Mouse (Mus musculus): ENCODE results near the gene Ubl4b. TPM values are rescaled to one million over a fixed set of nuclear protein-coding genes. Genes with fewer than 3 reads are reported as not detected.

Ubl4b gene
- polyA plus RNA-seq, 1 experiment, result not detected

DNA sequence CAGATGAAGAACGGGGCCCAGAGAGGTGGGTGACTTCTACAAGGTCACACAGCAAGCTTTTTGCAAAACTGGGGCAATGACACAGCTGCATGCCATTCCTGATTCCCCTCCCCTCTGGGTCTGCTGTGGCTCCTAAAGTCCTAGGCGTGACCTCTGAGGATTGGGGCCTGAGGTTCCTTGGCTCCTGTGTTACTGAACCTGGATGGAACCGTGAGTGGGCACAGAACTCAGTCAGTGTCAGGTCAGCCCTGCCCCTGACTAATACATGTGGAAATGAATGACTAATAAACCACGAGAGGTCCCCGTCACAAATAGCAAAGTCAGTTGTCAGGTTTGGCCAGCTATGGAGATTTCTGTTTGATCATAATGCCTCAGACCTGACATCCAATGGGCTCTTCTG lies 25.7 kb downstream of the Ubl4b start:
- TF ChIP-seq CTCF (IDR thresholded peaks at IDR 0.05; ENCODE audit: low read depth, low read length) (no peak), POLR2A (IDR thresholded peaks at IDR 0.05; ENCODE audit: borderline replicate concordance, low read depth, low read length) (no peak)

DNA sequence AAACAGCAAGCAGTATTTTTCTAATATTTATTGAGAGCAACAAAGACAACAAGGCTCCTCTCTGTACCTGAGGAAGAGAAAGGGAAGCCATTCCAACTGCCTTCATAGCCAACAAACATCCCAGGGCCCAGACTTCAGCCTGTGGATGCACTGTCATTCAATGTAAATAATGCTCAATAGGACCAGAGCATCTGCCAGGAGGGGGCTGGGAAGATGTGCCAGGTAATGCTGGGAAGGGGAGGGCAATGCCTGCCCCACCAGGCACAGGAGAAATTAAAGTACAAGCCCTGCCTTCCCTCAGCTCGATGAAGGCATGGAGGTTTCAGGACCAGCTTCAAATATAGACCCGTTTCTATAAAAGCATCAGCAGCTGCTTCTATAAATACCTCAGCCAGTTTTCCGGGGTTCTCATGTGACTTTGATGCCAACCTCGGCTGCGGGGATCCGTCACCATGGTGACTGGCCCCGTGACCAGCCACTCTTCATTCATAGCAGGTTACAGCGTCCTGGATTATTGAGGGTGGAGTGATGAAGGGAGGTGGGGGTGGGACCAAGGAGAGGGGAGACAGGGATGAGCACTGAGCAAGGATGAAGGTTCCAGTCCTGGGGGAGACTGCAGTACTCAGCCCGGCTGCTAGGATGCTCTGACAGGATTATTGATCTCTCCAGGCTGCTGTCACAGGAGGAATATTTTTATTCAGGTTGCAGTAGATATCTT lies 26.3 kb downstream of the Ubl4b start:
- Histone ChIP-seq H3K27ac (ENCODE audit: insufficient read depth, low read depth, low read length) (peak overlapping the region; percentile 69), H3K4me3 (ENCODE audit: insufficient read depth, low read length) (no peak overlapping the region), H3K4me1 (ENCODE audit: control insufficient read depth, insufficient read depth, low read length) (peaks cover 31% of the 10 kb centered on the region)
- TF ChIP-seq CTCF (IDR thresholded peaks at IDR 0.05; ENCODE audit: low read depth, low read length) (no peak), POLR2A (IDR thresholded peaks at IDR 0.05; ENCODE audit: borderline replicate concordance, low read depth, low read length) (no peak)

More for the DNA sequence above, 25.7 kb downstream of the Ubl4b start:
- Histone ChIP-seq H3K4me3 (ENCODE audit: insufficient read depth, low read length) (no peak overlapping the region), H3K4me1 (ENCODE audit: control insufficient read depth, insufficient read depth, low read length) (peaks cover 31% of the 10 kb centered on the region), H3K27ac (ENCODE audit: insufficient read depth, low read depth, low read length) (peak overlapping the region; percentile 69)

DNA sequence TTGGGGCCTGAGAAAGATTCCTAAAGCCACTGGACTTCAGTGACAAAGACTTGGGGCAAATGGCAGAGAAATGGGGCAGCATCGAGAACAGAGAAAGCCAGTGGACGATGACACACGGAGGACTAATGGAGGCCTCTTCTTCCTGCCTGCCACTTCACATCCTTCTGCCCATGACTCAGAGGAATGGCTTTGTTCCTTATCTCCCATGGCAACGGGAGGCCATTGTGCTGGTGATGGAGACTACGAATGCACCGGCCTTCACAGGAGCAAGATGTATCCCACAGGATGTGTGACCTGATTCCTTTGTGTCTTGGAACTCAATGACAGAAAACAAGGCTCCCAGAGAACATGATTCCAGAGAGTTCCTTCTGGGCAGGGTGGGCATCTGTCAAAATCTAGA lies 30.3 kb downstream of the Ubl4b start:
- H3K27ac ChIP-seq (ENCODE audit: insufficient read depth, low read depth, low read length), result no peak overlapping the region
- no peak overlapping the region for H3K4me3 ChIP-seq (ENCODE audit: insufficient read depth, low read length)
- TF ChIP-seq CTCF (IDR thresholded peaks at IDR 0.05; ENCODE audit: low read depth, low read length) (no peak), POLR2A (IDR thresholded peaks at IDR 0.05; ENCODE audit: borderline replicate concordance, low read depth, low read length) (no peak)
- peaks cover 21% of the 10 kb centered on the region for H3K4me1 ChIP-seq (ENCODE audit: control insufficient read depth, insufficient read depth, low read length)

DNA sequence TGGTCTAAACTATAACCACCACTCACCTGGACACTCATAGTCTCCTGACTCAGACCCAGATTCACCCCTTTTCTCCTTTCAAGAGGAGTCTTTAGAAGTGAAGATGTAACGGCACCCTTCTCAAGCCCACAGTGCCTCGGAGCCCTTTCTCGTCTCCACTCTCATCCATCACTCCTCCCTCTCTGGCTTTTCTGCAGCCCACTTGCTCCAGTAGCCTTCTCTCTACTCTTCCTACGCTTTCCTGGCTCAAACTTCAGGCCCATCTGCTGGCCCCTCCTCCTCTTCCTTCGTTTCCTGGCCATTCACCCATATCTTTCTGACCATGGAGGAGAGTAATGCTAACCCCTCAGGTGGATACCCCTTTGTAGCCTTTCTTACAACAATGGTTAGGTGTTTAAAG lies 33.9 kb downstream of the Ubl4b start:
- Histone ChIP-seq H3K4me3 (ENCODE audit: insufficient read depth, low read length) (no peak overlapping the region), H3K4me1 (ENCODE audit: control insufficient read depth, insufficient read depth, low read length) (peaks cover 6% of the 10 kb centered on the region), H3K27ac (ENCODE audit: insufficient read depth, low read depth, low read length) (no peak overlapping the region)
- TF ChIP-seq POLR2A (IDR thresholded peaks at IDR 0.05; ENCODE audit: borderline replicate concordance, low read depth, low read length) (no peak), CTCF (IDR thresholded peaks at IDR 0.05; ENCODE audit: low read depth, low read length) (no peak)

DNA sequence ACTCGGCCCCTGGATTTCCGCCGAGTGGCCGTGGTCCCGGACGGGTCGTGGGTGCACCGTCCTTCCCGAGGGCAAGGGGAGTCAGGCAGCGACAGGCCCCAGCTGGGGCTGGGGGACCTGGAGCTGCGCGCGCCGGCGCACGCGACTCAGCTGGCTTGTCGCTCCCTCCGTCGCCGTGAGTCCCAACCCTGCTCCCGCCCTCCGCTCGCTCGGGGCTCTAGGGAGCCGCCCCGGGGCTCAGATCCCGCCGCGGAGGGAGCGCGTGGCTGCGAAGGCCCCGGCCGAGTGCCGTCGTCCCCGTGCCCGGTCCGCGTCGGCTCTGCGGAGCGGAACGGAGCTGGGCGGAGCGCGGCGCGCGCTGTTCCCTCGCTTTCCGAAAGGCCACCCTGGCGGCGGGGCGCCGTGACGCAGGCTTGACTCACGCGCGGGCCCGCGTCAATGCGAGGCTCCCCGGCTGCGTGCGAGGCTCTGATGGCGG lies 37.2 kb downstream of the Ubl4b start, which contains the start of gene Slc6a17:
Slc6a17 (minus strand) TSS at position 388 of the 478 bp plus-strand sequence.
- no peak for TF ChIP-seq POLR2A (IDR thresholded peaks at IDR 0.05; ENCODE audit: borderline replicate concordance, low read depth, low read length)
- no peak for TF ChIP-seq CTCF (IDR thresholded peaks at IDR 0.05; ENCODE audit: low read depth, low read length)
- no peak within 1 kb of the TSS for H3K27ac ChIP-seq (ENCODE audit: insufficient read depth, low read depth, low read length)
- peak within 1 kb of the TSS; percentile 64 for H3K4me3 ChIP-seq (ENCODE audit: insufficient read depth, low read length)
- H3K4me1 ChIP-seq (ENCODE audit: control insufficient read depth, insufficient read depth, low read length), result peaks cover 4% of the 10 kb centered on the region

DNA sequence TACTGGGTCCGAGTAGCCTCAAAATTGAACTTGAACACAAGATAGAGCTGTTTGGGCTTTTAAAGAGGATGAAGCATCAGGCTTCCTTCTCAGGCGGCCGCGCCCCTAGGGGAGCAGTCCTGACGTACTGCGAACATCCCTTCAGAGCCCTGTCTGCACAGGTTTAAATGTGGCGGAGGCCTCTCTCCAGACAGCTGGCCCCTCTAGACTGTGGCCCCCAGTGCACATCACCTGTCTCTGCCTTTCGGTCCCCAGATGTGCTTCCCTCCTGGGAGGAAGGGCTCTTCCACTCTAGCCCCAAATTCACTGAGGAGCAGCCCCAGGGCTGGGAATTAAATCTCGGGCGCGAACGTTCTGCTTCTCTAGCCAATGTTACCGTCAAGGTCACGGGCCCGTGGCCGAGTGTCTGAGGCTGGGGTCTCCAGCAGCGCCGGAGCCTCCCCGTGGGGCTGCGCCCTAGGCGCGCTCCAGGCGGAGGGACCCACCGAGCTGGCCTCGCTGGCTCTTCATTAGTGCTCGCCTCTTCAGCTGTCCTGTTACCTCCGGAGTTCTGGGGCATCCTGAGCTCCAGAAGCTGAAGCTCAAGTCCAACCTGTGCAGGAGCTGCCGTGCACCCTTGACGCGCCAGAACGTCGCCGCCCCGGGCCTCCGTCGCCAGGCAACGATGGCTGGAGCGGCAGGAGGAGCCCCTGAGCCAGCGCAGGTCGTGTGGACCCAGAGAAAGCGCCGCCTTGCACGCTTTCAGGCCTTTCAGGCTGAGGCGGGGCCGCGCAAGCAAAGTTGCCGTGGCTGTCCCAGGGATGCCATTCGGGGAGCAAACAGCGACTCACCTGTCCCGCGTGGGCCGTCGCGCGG lies 37.9 kb downstream of the Ubl4b start:
- TF ChIP-seq CTCF (IDR thresholded peaks at IDR 0.05; ENCODE audit: low read depth, low read length) (no peak), POLR2A (IDR thresholded peaks at IDR 0.05; ENCODE audit: borderline replicate concordance, low read depth, low read length) (no peak)
- H3K4me1 ChIP-seq (ENCODE audit: control insufficient read depth, insufficient read depth, low read length), result peaks cover 4% of the 10 kb centered on the region
- H3K4me3 ChIP-seq (ENCODE audit: insufficient read depth, low read length), result peak overlapping the region; percentile 64
- no peak overlapping the region for H3K27ac ChIP-seq (ENCODE audit: insufficient read depth, low read depth, low read length)

DNA sequence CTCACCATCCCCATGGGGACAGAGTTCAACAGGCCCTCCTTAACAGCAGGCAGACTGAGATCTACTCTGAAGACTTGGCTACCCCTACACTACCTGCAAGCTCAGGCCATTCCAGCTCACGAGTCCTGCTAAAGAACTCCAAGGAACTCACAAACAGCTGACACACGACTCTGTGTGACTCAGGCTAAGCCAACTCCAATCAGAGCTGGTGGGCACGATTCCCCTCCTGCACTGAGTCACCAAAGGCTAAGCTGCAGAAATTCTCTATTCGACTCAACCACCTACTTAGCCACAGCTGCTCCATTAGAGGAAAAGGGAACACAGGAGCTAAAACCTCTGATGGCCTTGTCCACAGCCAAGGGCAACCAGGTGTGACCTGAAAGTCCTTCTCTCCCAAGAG lies 38.9 kb downstream of the Ubl4b start:
- H3K4me1 ChIP-seq (ENCODE audit: control insufficient read depth, insufficient read depth, low read length), result peaks cover 4% of the 10 kb centered on the region
- TF ChIP-seq CTCF (IDR thresholded peaks at IDR 0.05; ENCODE audit: low read depth, low read length) (no peak), POLR2A (IDR thresholded peaks at IDR 0.05; ENCODE audit: borderline replicate concordance, low read depth, low read length) (no peak)
- no peak overlapping the region for H3K4me3 ChIP-seq (ENCODE audit: insufficient read depth, low read length)
- H3K27ac ChIP-seq (ENCODE audit: insufficient read depth, low read depth, low read length), result no peak overlapping the region

DNA sequence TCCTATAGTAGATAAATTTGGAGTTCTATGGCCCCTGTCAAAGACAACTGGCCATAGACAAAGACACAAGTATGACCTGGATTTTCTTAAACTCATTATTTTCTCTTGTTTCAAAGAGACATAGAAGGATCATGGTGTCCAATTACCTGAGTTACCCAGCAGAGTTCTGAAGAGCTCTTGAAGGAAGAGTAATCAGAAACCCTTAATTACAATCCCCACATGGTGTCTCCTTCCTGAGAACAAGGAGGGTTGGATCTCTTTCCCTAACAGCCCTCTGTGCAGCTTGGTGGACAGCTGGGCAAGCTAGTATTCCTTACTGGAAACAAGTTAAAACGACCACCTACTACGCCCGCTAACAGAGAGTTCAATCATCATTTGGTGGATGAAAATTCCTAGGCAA lies 43.5 kb downstream of the Ubl4b start:
- TF ChIP-seq CTCF (IDR thresholded peaks at IDR 0.05; ENCODE audit: low read depth, low read length), result no peak
- TF ChIP-seq POLR2A (IDR thresholded peaks at IDR 0.05; ENCODE audit: borderline replicate concordance, low read depth, low read length), result no peak
- Histone ChIP-seq H3K4me1 (ENCODE audit: control insufficient read depth, insufficient read depth, low read length) (peaks cover 7% of the 10 kb centered on the region; the same call in 1 of the 2 replicates), H3K4me3 (ENCODE audit: insufficient read depth, low read length) (no peak overlapping the region), H3K27ac (ENCODE audit: insufficient read depth, low read depth, low read length) (no peak overlapping the region)

DNA sequence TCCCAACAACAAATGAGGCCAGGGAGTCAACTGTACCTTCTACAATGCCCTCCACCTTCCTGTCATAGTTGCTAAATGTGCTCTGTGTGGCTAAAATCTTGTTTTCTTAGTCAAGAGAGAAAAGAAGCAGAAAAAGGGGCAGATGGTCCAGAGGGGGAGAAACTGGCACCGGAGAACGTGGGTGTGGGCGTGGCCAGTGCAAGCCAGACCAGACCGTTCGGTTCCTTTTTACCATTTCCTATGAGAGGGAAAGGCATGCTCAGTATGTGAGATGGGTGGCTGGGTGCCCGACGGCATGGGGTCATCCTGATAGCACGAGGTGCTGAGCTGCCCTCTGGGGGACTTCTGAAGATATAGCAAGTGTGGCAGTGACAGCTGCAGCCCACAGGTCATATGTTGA lies 46.2 kb downstream of the Ubl4b start:
- H3K27ac ChIP-seq (ENCODE audit: insufficient read depth, low read depth, low read length), result no peak overlapping the region
- TF ChIP-seq CTCF (IDR thresholded peaks at IDR 0.05; ENCODE audit: low read depth, low read length) (no peak), POLR2A (IDR thresholded peaks at IDR 0.05; ENCODE audit: borderline replicate concordance, low read depth, low read length) (no peak)
- H3K4me1 ChIP-seq (ENCODE audit: control insufficient read depth, insufficient read depth, low read length), result peaks cover 8% of the 10 kb centered on the region
- H3K4me3 ChIP-seq (ENCODE audit: insufficient read depth, low read length), result no peak overlapping the region

DNA sequence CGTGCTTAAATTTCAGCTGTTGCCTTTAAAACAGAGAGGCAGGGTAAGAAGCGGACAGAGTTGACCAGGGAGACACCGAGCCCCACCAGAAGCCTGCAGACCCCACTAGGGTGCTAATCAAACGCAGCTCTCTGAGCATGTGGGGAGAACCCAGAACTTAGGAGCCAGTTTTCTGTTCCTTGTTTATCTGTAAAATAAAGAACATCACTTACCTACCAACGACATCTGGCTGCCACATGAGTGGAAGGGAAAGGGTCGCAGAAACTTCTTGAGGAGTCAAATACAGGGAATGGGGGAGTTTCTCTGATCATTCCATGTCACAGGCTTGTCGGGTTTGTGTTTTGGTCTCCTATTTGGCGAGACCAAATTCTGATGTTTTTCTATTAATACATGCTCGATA lies 46.9 kb downstream of the Ubl4b start:
- H3K4me3 ChIP-seq (ENCODE audit: insufficient read depth, low read length), result no peak overlapping the region
- TF ChIP-seq CTCF (IDR thresholded peaks at IDR 0.05; ENCODE audit: low read depth, low read length) (no peak), POLR2A (IDR thresholded peaks at IDR 0.05; ENCODE audit: borderline replicate concordance, low read depth, low read length) (no peak)
- peaks cover 11% of the 10 kb centered on the region for H3K4me1 ChIP-seq (ENCODE audit: control insufficient read depth, insufficient read depth, low read length)
- no peak overlapping the region for H3K27ac ChIP-seq (ENCODE audit: insufficient read depth, low read depth, low read length)
